Mouse (Mus musculus) ES-Bruce4 (cell line): ENCODE results near the gene Kif2b. TPM values are rescaled to one million over a fixed set of nuclear protein-coding genes. Genes with fewer than 3 reads are reported as not detected.

Experiments used
- H3K27ac ChIP-seq: 2 replicates; pipeline ENCODE4 v1.5.1; 2012; ENCODE audit warnings: low read length, inconsistent platforms; ENCODE audit not compliant: insufficient read depth
- H3K27me3 ChIP-seq: 2 replicates; pipeline ENCODE4 v1.6.1; 2012; ENCODE audit warnings: mild to moderate bottlenecking, low read length, inconsistent platforms; ENCODE audit not compliant: control insufficient read depth, poor library complexity, insufficient read depth, severe bottlenecking
- H3K36me3 ChIP-seq: 2 replicates; pipeline ENCODE4 v1.6.1; 2012; ENCODE audit warnings: inconsistent platforms, mild to moderate bottlenecking, low read length, moderate library complexity; ENCODE audit not compliant: control insufficient read depth, poor library complexity, insufficient read depth, severe bottlenecking
- H3K4me1 ChIP-seq: one replicate; pipeline ENCODE4 v1.8.1; 2011; ENCODE audit warnings: low read length; ENCODE audit not compliant: control insufficient read depth, insufficient read depth
- H3K4me3 ChIP-seq: 2 replicates; pipeline ENCODE4 v1.5.1; 2011; ENCODE audit warnings: low read depth, mild to moderate bottlenecking, low read length
- H3K9ac ChIP-seq: 2 replicates; pipeline ENCODE4 v1.6.1; 2012; ENCODE audit warnings: low read depth, mild to moderate bottlenecking, inconsistent platforms; ENCODE audit not compliant: poor library complexity, severe bottlenecking
- H3K9me3 ChIP-seq: replicated peaks from 2 replicates; pipeline ENCODE4 v1.6.1; 2012; ENCODE audit warnings: mild to moderate bottlenecking, low read length, inconsistent platforms; ENCODE audit not compliant: control insufficient read depth, poor library complexity, insufficient read depth, severe bottlenecking
- CTCF ChIP-seq: IDR thresholded peaks from one replicate; pipeline ENCODE4 v1.8.1; 2011; ENCODE audit warnings: low read depth, low read length
- EP300 ChIP-seq: IDR thresholded peaks from 2 replicates; pipeline ENCODE4 v1.6.1; 2011; ENCODE audit warnings: low read depth, low read length; ENCODE audit not compliant: insufficient read depth
- POLR2A ChIP-seq: IDR thresholded peaks from one replicate; pipeline ENCODE4 v1.8.1; 2011; ENCODE audit warnings: low read length; ENCODE audit not compliant: insufficient read depth
- polyA plus RNA-seq: library from polyadenylated mRNA; stranded (reverse); fragments of >200 nt; gene quantifications from 2 replicates; pipeline ENCODE4 v1.2.4, GENCODE M21; 2011; ENCODE audit warnings: low read depth; ENCODE audit not compliant: missing spikeins, insufficient read depth, insufficient read length

The Kif2b gene
- polyA plus RNA-seq: not detected in 2 replicates

DNA sequence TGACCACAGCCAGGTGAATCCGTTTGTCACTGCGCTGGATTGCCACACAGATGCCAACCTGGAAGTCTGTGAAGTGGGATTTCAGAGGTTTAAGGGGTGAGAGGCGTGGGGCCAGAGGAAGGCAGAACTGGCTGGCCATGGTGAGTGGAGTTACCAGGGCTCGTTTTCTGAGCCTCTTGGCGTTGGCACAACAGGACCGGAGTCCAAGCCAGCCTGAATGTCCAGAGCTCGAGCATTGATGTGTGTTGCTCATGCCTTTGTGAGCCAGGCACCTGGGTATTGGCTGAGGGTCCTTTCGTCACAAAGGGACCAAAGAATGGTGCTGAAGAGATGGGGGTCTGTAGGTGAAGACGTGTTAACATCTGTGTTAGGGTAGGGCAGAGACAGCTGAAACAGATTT lies at the start of gene Kif2b:
Kif2b (minus strand) TSS at position 242 of the 400 bp plus-strand sequence.
- TF ChIP-seq CTCF (no peak), POLR2A (no peak), EP300 (no peak)
- Histone ChIP-seq H3K9ac (no peak within 1 kb of the TSS), H3K27me3 (no peaks in the 10 kb centered on the region), H3K4me1 (no peaks in the 10 kb centered on the region), H3K36me3 (no peaks in the 10 kb centered on the region), H3K27ac (no peak within 1 kb of the TSS), H3K9me3 (no peaks in the 10 kb centered on the region), H3K4me3 (no peak within 1 kb of the TSS)

DNA sequence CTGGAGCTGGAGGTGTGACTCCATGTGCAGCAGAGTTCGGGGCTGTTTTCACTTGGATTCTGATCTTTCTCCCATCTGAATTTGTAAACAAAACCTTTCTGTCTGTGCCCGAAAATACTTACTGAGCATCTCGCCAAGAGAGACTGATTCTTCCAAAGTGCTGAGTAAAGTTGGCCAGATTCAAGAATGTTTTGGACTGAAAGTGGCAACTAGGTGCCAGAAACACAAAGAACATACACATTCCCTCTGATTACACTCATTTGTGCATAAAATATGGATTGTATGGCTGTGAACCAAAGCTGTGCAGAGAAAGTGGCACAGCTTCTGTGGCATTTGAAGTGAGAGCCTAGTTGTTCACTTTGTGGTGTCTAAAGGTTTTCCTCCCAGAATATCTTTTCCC lies 15.7 kb upstream of the Kif2b start:
- TF ChIP-seq EP300 (no peak), CTCF (no peak), POLR2A (no peak)
- Histone ChIP-seq H3K27ac (no peak overlapping the region), H3K36me3 (no peaks in the 10 kb centered on the region), H3K4me1 (no peaks in the 10 kb centered on the region), H3K9me3 (no peaks in the 10 kb centered on the region), H3K4me3 (no peak overlapping the region), H3K27me3 (no peaks in the 10 kb centered on the region), H3K9ac (no peak overlapping the region)

DNA sequence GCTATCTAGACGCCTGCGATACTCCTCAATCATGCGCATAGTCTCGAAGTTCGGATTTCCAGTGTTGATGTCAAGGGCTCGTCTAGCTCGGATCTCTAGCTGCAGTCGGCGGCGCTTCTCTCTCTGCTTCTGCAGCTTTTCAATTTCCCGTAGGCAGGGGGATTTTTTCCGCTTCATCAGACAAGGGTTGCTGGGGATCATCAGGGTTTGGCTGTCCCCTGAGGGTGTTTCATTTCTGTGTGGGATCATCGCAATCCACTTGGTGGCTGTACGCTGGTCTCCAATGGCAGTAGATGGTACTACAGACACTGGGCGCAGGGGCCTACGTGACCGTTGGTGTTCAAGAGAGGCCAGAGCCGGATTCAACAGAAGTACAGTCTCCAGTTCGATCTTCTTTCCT lies 502 bp downstream of the Kif2b start:
- H3K27me3 ChIP-seq: no peaks in the 10 kb centered on the region
- H3K27ac ChIP-seq: no peak overlapping the region
- H3K36me3 ChIP-seq: no peaks in the 10 kb centered on the region
- no peaks in the 10 kb centered on the region for H3K9me3 ChIP-seq
- no peaks in the 10 kb centered on the region for H3K4me1 ChIP-seq
- no peak overlapping the region for H3K4me3 ChIP-seq
- no peak for TF ChIP-seq POLR2A
- TF ChIP-seq EP300: no peak
- no peak for TF ChIP-seq CTCF
- H3K9ac ChIP-seq: no peak overlapping the region

- Histone ChIP-seq H3K36me3 (no peaks in the 10 kb centered on the region), H3K9ac (no peak overlapping the region), H3K4me1 (no peaks in the 10 kb centered on the region), H3K27me3 (no peaks in the 10 kb centered on the region), H3K4me3 (no peak overlapping the region), H3K27ac (no peak overlapping the region), H3K9me3 (no peaks in the 10 kb centered on the region)
- TF ChIP-seq EP300 (no peak), CTCF (no peak), POLR2A (no peak)
Observed at GRCm38 (mm10) chr11:91575406-91575805, 2.0 kb downstream of the Kif2b start.

DNA sequence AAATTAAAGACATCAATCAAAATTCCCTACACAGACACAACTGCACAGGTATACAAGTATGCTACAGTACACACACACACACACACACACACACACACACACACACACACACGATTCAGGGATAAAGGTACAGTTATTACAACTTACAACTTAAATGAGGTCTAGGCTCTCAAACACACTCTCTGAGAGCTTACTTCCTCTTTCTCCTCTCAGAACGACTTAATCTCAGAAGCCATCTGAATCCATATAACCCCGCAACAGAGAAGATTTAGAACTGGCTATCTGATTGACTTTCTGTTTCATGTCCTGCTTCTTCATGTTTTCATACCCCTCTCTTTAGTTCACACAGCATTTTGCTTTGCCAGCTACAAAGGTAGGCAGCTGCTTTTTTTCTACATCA lies 2.9 kb downstream of the Kif2b start:
- H3K9me3 ChIP-seq: no peaks in the 10 kb centered on the region
- H3K27ac ChIP-seq: no peak overlapping the region
- no peak overlapping the region for H3K4me3 ChIP-seq
- H3K9ac ChIP-seq: no peak overlapping the region
- H3K27me3 ChIP-seq: no peaks in the 10 kb centered on the region
- no peaks in the 10 kb centered on the region for H3K36me3 ChIP-seq
- no peaks in the 10 kb centered on the region for H3K4me1 ChIP-seq
- no peak for TF ChIP-seq EP300

DNA sequence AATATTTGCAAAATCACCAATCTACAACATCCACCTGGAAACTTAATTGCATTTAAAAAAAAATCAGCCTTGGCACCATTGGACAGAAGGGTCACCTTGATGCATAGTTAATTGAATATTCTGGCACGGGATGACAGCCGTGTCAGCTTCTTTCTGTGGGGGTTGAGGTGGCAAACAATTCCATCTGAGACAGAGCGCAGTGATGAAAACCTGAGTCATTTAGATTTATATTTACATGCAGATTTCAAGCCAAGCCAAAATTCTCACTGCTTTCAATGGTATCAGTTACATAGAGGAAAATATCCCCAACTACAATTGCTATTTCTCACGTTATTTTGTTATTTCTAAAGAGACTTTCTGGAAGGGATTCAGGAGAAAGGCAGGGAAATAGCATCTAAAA lies 46.6 kb downstream of the Kif2b start:
- H3K27me3 ChIP-seq: no peaks in the 10 kb centered on the region
- H3K4me1 ChIP-seq: no peaks in the 10 kb centered on the region
- H3K36me3 ChIP-seq: no peaks in the 10 kb centered on the region
- no peak overlapping the region for H3K9ac ChIP-seq
- H3K4me3 ChIP-seq: no peak overlapping the region
- H3K27ac ChIP-seq: no peak overlapping the region
- H3K9me3 ChIP-seq: no peaks in the 10 kb centered on the region
- TF ChIP-seq CTCF (no peak), POLR2A (no peak), EP300 (no peak)
